Mouse (Mus musculus): ENCODE data around the gene Krt80. TPM values are rescaled to one million over a fixed set of nuclear protein-coding genes. Genes with fewer than 3 reads are reported as not detected.
A peak's percentile ranks its signal among the peaks of the same experiment; 100 is the strongest.

The Krt80 gene
- total RNA-seq, 2 experiments from 2014 or later, result 1.4 to 2.0 TPM

DNA sequence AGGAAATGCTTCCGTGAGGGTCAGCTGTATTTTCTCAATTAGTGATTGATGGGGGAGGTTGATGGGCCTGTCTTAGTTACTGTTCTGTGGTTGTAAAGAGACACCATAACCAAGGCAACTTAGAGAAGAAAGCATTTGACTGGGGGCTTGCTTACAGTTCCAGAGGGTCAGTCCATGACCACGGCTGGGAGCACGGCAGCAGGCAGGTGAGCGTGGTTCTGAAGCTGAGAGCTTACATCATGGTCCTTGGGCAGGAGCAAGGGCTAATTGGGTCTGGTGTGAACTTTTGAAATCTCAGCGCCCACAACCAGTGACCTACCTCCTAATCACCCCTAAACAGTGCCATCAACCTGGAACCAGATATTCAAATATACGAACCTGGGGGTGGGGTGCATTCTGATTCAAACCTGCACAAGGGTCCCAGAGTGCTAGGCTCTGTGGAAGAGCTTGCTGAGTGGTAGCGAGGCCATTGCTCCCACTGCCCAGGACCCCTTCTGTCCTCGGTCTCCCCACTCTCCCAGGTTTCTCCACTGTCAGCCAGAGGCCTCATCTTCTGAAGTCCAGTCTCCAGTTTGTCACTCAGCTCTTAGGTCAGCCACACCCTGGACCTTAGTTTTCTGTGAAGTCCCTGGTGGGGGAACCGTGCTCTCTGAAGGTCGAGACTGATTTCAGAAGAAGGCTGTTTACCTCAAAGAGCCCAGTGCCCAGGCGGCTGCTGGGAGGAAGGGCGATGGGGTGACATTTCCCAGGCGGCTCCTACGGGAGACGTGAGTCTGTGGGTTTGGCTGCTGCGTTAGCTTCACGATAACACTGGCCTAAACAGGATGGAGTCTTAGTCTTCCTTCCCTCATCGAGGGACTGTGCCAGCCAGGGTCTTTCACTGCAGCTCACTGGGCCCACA is 52.8 kb downstream of the Krt80 start:
- no peak for DNase-seq

GRCm38 (mm10) chr15:101316279-101316912 is 53.6 kb downstream of the Krt80 start:
- no peak for DNase-seq

- DNase-seq, result peak; percentile 90 to 93
Measured at GRCm38 (mm10) chr15:101315832-101316231, 54.1 kb downstream of the Krt80 start.

DNA sequence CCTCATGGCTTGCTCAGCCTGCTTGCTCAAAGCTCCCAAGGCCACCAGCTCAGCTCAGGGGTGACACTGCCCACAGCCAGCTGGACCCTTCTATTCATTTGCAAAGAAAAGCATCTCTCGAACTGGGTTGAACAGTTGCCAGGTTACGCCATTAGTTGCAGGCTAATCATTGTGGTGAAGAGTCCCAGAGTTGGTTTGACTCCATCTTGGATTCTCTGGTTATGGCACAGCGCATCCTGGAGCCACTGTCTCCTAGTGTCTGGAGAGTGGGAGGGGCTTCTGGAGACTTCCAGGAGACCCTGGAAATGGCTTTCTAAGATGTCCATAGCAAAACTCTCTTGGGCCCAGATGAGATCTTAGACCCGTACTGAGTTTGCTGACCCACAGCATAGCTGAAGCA is 54.6 kb downstream of the Krt80 start:
- DNase-seq, result no peak

- peak; percentile 59 to 63 for DNase-seq
Measured at GRCm38 (mm10) chr15:101312006-101312405, 58.0 kb downstream of the Krt80 start.

DNA sequence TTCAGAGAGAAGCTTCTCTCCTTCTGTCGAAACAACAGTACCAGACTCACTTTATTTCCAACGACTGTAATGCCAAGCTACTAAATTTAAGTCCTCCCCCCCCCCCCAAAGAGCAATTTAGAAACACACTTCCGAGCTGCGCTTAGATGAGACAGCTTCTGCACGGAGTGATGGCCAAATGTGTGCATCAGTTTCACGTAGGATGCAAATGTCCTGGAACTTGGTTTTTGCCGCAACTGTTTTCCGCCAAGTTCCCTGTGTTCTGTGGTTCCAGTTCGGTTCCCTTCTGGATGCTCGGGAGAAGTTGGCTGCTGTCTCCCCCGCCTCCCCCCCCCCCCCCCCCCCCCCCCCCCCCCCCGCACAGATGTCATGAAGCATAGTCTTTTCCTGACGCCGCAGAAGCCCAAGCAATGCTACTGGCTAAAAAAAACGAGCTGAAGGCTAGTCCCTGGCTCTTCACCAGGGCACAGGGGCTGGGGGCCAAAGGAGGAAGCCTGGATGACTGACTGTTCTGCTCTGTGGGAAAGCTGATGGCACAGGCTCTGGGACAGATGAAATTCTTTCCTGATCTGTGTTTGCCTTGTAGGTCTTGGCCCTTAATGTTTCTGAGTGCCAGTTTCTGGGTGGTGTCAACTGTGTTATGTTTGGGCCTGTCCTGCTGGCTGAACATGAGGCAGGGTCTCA is 58.7 kb downstream of the Krt80 start:
- DNase-seq, result no peak

DNA sequence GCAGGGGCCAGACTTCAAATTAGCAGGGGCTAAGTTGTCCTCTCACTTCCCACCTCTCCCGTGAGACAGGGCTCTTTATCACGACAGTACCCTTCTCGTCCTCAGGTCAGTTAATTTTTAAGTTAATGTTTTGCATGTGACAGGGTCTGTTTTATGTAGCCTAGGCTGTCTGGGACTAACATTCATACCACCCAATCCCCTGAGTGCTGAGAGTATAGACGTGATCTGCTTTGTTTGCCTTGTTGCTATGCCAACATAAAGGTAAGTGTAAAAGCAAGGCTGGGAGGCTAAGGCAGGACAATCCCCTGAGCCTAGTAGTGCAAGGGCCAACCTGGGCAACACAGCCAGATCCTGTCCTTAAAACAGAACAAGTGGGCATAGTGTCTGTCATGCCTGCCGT is 60.5 kb downstream of the Krt80 start:
- DNase-seq, result no peak

DNA sequence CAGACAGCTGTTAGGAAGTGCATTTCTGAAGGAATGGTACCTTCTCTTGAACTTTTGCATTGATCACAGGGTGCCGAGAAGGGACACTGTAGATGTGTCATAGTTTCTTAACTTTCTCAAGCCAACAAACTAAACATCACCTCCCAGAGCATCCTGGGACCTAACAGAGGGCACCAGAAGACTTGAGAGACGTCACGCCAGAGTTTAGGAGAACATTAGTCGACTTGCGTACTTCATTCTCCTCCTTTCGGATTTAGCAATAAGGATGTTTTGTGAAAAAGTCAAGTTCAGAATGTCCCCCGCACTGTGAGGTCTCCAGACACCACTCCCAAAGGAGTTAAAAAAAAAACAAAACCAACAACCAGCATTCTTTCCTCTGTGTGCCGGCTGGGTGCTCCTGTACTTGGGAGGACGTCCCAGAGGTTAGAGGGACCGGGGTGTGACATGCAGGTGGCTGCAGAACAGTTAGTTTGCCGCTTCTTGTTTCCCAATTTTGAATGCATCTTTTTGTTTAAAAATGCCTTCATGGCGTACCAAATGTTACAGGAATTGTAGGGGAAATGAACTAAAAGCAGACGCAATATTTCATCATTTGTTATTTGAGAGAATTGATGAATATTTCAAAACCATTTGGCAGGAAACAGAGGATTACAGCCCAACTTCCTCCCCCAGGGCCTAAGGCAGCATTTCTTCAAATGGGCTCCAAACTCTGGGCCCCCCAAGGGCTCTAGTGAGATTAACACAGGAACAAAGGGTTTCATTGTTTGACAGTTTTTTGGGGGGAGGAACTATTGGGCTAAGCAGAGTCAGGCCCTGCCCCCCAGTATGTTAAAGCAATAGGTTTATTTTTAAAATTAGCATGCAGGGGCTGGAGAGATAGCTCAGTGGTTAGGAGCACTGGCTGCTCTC is 61.3 kb downstream of the Krt80 start:
- no peak for DNase-seq

DNA sequence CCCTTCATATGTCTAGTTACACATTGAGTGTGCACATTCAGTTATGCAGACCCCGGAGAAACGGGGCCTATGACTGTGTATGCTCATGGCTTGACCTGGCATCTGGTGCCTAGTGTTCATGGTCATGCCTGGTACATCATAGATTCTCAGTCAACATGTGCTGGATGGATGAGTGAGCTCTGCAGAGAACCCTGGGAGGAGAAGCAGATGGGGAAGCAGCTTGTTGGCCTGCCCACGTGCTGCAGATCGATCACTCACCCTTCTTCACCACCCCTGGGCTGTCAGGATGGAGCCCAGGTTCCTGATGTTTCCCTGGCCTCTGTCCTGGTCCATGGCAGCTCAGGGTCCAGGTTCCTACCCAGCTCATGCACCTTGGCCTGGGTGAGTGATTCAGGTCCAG is 63.5 kb downstream of the Krt80 start:
- no peak for DNase-seq

DNA sequence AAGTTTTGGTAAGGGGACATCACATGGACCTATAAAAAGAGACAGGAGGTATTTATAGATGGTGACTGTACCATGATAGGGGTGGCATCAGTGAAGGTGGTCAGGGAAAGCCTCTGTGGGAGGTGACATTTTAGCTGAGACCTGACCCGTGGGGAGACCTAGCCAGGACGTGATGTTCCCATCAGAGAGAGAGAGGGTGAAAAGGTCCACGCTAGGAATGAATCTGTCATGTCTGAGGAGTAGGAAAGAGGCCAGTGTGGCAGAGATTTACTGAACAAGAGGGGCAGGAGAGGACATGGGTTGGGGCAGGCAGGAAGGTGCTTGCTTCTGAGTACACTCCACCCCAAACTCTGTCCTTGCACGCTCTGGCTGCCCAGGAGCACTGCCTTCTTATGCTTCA is 66.1 kb downstream of the Krt80 start:
- no peak for DNase-seq

DNA sequence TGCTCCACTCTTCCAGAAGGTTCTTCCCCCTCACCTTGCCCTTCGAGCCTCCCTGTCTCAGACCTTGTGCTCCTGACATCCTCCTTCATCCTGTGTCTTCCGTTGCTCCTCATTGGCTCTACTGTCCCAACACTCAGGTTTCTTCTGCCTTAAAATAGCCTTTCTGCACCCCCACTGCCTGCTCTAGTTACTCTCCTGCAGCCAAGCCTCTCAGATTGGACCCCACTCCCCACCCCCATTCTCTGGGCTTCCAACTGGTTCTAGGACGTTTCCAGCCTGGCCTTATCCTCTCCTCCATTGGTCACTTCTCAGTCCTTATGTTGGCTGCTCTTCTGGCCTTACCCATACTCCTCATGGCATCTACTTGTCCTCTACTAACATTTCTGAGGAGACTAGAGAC is 67.8 kb downstream of the Krt80 start:
- no peak for DNase-seq

GRCm38 (mm10) chr15:101300128-101300527 is 69.8 kb downstream of the Krt80 start:
- no peak for DNase-seq

- no peak for DNase-seq
Measured at GRCm38 (mm10) chr15:101299480-101299960, 70.4 kb downstream of the Krt80 start.

DNA sequence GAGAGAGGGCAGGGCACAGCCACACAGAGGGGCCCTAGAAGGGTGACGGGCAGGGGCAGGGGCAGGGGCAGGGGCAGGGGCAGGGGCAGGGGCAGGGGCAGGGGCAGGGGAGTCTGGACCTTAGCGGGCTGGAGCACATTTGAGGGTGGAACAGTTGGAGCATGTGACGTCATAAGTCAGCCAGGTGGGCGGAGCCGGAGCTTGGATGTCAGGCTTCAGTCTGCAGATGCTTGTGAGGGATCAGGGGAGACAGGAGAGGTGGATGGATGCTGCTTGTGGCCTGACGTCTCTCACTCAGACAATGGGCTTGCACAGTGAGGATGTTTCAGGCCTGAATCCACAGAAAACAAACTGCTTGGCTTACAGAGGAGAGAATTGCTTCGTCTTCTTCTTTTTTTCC is 71.4 kb downstream of the Krt80 start:
- DNase-seq, result no peak

- no peak for DNase-seq
Measured at GRCm38 (mm10) chr15:101297988-101298387, 72.0 kb downstream of the Krt80 start.

Small RNAs within 50 kb of the gene (microRNA-seq; reads per million reads assigned to microRNA genes)
- 46.8 reads per million, percentile 44 among the genes with 10 or more reads in this experiment for gene Mir1941

Other genes starting within 250 kb of the Krt80 start
- gene Acvrl1, start 241.6 kb downstream of the Krt80 start, total RNA-seq (2021), result 10 to 100 TPM; 13.4 to 17.5 TPM
- 1 to 10 TPM; 8.5 to 9.3 TPM for gene Acvr1b, start 196.1 kb downstream of the Krt80 start, total RNA-seq (2021)
- 10 to 100 TPM; 18.7 to 60.1 TPM for gene Grasp, start 146.0 kb downstream of the Krt80 start, total RNA-seq (2021)
- 1,000 to 10,000 TPM in 1 of 2 experiments, 100 to 1,000 TPM in 1; 924 to 1,160 TPM for gene Nr4a1, start 115.9 kb downstream of the Krt80 start, total RNA-seq (2021)
- 10 to 100 TPM; 53.6 to 90.1 TPM for gene Atg101, start 85.9 kb downstream of the Krt80 start, total RNA-seq (2021)
- under 1 TPM; 0.36 to 0.40 TPM for gene 6030408B16Rik, start 77.0 kb downstream of the Krt80 start, total RNA-seq (2021)
- gene Krt7, start 40.9 kb upstream of the Krt80 start, total RNA-seq (2021), result 1 to 10 TPM in 1 of 2 experiments, under 1 TPM in 1; 0.89 to 1.8 TPM
- gene Krt87, start 68.6 kb upstream of the Krt80 start, total RNA-seq (2021), result not detected
- gene Krt88, start 77.6 kb upstream of the Krt80 start, total RNA-seq (2021), result not detected
- gene Krt81, start 93.6 kb upstream of the Krt80 start, total RNA-seq (2021), result not detected
- gene Krt86, start 103.3 kb upstream of the Krt80 start, total RNA-seq (2021), result not detected
- not detected for gene Krt83, start 121.3 kb upstream of the Krt80 start, total RNA-seq (2021)
- not detected for gene Gm49425, start 147.1 kb upstream of the Krt80 start, total RNA-seq (2021)
- not detected for gene Krt84, start 162.7 kb upstream of the Krt80 start, total RNA-seq (2021)
- gene Krt82, start 180.5 kb upstream of the Krt80 start, total RNA-seq (2021), result not detected
- not detected for gene Krt90, start 192.8 kb upstream of the Krt80 start, total RNA-seq (2021)
- not detected for gene Krt75, start 203.7 kb upstream of the Krt80 start, total RNA-seq (2021)